Mouse (Mus musculus): ENCODE results near the gene Mta2.

The Mta2 gene

GRCm38 (mm10) chr19:8929224-8930088 lies 12.2 kb upstream of the Mta2 start, which contains the start of the genes Rom1 and Eml3:
Rom1 (minus strand) TSS chr19:8929356.
Eml3 (plus strand) TSS chr19:8929552.
- peak; percentile 93 for DNase-seq

DNA sequence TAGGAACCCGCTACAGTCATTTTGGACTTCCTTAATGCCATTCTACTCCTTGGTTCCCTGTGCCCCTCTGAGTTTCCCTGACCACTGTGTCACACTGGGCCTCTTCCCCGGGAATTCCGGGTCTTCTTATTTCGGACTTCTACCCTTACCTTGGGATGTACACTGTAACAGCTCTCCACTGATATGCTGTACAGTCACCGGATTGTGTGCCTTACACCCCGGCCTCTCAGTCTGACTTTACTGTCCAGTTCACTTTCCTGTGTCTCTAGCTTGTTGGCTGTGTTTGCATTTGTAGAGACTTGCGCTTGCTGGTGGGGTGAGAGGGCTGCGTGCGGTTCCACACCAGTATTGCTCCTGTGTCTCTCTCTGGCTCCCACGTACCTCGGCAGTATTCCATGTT lies 11.6 kb upstream of the Mta2 start:
- DNase-seq = no peak

DNA sequence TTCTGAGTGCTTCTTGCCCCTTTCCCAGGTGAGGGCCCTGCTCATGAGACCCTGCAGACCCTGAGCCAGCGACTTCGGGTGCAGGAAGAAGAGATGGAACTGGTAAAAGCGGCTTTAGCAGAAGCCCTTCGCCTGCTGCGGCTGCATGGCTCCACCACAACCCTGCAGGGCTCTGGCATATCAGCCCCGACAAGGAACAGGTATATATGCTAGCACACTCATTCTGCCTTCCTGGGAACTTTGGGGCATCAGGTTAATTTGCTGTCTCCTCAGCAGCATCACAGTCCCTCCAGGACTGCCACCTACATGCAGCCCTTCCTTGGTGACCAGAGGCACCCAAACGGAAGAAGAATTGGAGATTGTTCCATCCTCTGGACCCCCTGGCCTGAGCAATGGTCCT lies 10.9 kb upstream of the Mta2 start:
- no peak for DNase-seq

DNA sequence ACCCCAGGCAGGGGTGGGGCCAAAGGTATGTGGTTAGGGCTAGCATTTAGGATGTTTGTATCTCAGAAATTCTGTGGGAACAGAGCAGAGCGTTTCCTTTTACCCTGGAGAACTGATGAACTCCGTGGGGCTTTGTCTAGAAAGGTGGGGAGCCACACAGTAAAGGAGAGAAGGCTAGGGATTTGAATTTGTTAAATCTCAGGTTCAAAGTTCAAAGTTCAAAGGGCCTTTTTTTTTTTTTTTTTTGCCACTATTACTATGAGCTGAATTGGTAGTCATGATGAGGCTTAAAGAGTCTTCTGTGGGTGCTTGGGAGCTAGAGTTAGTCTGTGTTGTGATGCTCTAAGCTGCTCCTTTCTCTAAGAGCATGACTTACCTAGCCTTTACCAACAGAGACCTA lies 4.9 kb upstream of the Mta2 start:
- DNase-seq = no peak

DNA sequence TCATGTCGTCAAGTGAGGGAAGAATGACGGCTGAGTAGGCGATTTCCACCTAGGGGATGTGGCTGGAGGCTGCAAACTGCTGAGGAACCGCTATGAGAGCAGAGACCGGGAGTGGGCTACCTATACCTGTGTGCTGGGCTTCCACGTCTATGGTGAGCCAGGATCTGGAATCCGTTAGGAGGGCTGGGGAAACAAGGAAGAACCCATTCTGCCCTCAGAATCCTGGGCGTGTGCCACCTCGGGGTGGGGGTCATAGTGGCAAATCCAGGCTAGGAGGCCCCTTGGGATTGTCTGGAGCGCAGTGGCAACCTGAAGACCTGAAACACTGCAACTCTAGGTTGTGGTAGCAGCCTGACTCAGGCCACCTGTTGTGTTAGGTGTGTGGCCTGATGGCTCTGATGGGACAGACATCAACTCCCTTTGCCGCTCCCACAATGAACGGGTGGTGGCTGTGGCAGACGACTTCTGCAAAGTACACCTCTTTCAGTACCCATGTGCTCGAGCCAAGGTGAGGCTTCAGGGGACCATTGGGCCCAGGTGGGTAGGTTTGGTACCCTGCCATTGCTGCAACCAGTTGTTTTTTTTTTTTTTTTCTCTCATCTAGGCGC lies 1.0 kb upstream of the Mta2 start:
- DNase-seq = no peak

GRCm38 (mm10) chr19:8941136-8941514 lies 550 bp upstream of the Mta2 start:
- DNase-seq = no peak

DNA sequence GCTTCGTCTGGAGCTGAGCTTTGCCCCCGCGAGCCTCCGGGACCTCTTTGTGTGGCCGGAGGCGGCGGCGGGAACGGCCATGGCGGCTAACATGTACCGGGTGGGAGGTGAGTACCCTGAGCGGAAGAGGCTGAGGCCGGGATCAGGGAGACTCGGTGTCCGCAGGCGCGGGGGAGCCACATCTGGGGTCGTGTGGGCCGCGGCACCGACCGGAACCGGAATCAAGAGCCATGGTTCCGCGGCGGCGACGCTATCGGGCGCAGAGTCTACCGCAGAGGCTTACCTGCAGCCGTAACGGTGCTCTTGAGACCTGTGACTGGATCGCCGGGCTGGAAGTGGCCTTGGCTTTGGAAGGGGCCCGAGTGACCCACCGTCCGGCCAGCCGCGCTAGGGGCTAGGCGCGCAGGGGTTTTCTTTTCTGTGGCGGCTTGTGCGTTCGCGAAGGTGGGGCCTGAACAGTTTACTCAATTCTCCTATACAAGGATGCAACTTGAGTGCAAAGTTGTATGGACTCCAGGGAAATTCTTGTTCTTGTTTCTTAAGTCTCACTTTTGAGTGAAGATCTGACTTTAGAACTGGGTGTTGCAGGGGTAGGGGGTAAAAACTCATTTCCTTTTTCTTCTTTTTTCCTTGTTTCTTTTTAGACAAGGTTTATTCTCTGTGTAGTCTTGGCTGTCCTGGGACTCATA lies 745 bp downstream of the Mta2 start:
- DNase-seq = no peak

DNA sequence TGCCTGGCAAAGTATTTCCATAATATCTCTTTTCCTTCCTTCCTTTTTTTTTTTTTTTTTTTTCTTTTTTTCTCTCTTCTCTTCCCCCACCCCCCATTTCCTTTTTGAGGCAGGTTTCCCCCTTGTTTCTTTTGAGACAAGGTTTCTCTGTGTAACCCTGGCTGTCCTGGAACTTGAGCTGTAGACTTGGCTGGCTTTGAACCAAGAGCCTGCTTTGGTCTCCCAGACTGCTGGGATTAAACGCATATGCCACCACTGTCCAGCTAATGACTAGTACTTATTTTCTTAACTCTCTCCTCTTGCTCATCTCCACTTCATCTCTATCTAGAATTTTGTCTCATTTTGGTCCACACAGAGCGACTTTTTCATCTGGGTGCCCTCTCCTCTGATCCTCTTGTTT lies 1.4 kb downstream of the Mta2 start:
- DNase-seq = no peak

GRCm38 (mm10) chr19:8944062-8944461 lies 2.4 kb downstream of the Mta2 start:
- no peak for DNase-seq

GRCm38 (mm10) chr19:8944750-8945149 lies 3.1 kb downstream of the Mta2 start:
- DNase-seq = peak; percentile 71

GRCm38 (mm10) chr19:8945251-8945650 lies 3.6 kb downstream of the Mta2 start:
- DNase-seq = no peak

DNA sequence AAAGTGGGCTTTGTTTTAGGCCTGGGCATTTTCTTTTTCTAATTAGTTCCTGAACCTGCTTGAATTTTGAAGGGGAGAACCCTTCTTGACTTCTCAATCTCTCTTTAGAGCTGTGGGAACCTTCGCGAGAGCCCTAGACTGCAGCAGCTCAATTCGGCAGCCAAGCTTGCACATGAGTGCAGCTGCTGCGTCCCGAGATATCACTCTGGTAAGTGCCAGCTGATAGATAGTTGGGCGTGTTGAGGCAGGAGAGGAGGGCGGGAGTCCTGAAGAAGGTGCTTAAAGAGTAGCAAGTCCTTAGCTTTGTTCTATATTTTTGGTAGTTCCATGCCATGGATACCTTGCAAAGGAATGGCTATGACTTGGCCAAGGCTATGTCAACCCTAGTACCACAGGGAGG lies 5.3 kb downstream of the Mta2 start:
- no peak for DNase-seq

- no peak for DNase-seq
Observed at GRCm38 (mm10) chr19:8950190-8950589, 8.5 kb downstream of the Mta2 start.

- DNase-seq = no peak
Observed at GRCm38 (mm10) chr19:8952241-8952640, 10.6 kb downstream of the Mta2 start.

DNA sequence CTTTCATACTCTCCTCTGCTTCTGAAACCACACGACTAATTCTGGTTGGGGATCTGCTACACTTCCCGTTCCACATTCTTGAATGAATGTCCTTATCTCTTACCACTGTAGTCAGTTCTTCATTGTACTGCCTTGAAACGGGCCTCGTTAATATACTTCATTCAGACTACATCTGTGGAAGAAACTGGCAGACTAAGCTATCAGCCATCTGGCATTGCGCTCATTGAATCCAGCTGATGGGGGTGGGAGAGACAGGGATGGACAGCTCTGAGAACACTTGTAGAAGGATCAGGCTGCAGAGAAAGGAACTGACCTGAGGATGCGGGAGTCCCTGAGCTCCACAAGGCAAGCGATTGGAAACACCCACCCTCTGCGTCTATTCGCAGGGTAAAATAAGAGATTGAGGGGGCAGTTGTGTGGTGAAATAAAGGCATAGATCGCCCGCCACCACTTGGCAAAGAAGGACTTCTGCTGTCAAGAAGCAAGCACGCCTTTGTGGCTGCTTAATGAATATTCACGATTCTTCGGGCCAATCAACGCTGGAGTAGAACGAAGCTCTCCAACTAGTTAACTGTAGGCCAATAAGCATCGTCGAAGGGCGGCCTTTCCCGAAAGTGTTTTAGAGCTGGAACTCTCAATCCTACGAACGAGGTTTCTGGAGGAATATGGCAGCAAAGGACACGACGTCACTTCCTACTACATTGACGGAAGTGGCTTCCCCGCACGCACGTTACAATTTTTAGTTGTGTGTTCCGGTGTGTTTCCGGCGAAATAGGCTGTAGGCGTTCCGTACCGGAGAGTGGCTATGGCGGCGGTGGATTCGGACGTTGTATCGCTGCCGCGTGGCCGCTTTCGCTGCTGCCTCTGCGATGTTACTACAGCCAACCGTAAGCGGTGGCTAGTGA lies 11.7 kb downstream of the Mta2 start, which contains the start of gene Tut1:
Tut1 (plus strand) TSS at position 713 of the 905 bp plus-strand sequence.
- DNase-seq = peak; percentile 95

DNA sequence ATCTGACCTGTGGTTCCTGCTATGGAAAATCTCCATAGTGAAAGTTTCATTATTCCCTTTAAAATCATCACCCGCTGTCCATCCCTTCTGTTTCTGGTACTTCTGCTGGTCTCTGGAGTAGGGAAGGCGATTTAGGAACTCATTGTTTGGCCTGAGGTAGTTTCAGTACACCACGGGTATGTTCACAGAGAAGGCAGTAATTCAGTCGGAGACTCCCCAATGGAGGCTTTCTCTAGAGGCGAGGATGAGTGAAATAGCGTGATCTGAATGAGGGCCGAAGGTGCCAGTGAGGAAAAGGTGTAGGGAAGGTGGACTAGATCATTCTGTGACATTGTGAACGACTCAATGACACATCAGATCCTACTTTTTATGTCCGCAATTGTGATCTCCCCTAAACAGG lies 12.5 kb downstream of the Mta2 start:
- DNase-seq = no peak

GRCm38 (mm10) chr19:8962256-8962655 lies 20.6 kb downstream of the Mta2 start:
- peak; percentile 41 for DNase-seq

DNA sequence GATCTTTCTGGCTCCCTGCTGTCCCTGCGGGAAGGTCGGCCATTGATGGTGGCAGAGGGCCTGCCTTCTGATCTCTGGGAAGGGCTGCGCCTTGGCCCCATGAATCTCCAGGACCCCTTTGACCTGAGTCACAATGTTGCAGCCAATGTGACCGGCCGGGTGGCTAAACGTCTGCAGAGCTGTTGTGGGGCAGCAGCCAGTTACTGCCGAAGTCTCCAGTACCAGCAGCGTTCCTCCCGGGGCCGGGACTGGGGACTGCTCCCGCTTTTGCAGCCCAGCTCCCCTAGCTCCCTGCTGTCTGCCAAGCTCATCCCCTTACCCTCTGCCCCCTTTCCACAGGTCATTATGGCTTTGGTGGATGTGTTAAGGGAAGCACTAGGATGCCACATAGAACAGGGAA lies 23.4 kb downstream of the Mta2 start:
- DNase-seq = no peak

GRCm38 (mm10) chr19:8965771-8966170 lies 24.1 kb downstream of the Mta2 start:
- peak; percentile 37 for DNase-seq

- no peak for DNase-seq
Observed at GRCm38 (mm10) chr19:8966198-8966589, 24.5 kb downstream of the Mta2 start.

- DNase-seq = peak; percentile 100
Observed at GRCm38 (mm10) chr19:8966590-8967372, 25.1 kb downstream of the Mta2 start, which contains the start of gene Eef1g. Eef1g (plus strand) TSS chr19:8967041.

DNA sequence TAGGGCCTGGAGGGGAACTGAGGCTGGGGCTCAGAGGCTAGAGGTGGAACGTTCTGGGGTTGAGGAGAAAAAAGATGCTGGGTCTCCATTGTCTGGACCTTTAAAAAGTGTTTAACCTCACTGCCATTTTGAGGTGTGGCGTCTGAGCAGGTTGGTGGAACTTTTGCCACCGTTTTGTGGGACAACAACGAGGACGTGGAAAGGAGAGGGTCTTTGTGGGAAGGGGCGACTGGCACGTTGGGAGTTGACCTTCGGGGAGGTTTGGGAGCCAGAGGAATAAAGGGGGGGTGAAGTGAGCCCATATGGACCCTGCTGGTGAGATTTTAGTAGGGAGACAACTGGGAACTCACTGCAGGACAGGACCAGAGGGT lies 25.7 kb downstream of the Mta2 start:
- DNase-seq = no peak
